Mouse (Mus musculus): ENCODE results near the gene Fam69b.

Gene Fam69b

GRCm38 (mm10) chr2:26598462-26598861 lies 29.8 kb upstream of the Fam69b start:
- DNase-seq (ENCODE audit: low spot score) = no peak

- DNase-seq (ENCODE audit: low spot score) = no peak
These were observed 28.3 kb upstream of the Fam69b start for GRCm38 (mm10) chr2:26599965-26600364.

- DNase-seq (ENCODE audit: low spot score) = no peak
These were observed 27.6 kb upstream of the Fam69b start for GRCm38 (mm10) chr2:26600664-26601063.

GRCm38 (mm10) chr2:26601595-26601994 lies 26.7 kb upstream of the Fam69b start:
- DNase-seq (ENCODE audit: low spot score) = no peak

DNA sequence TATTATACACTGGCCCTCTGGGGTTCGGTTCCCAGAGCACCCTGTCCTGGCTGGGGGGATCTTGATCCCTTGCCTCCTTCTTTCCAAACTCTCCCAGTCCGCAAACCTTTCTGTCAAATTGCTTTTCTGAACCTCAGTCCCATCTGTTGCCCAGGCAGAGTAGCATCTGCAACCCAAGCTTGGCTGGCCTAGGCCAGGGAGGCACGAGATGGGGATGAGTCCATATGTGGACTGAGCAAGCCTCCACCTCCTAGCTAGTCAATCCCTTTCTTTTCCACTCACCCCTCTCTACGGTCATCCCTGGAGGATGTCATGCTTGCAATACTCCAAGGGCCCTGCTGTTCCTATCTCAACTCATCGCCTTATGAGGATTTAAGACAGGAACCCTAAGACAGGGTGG lies 25.6 kb upstream of the Fam69b start:
- no peak for DNase-seq (ENCODE audit: low spot score)

- DNase-seq (ENCODE audit: low spot score) = no peak
These were observed 25.1 kb upstream of the Fam69b start for GRCm38 (mm10) chr2:26603159-26603558.

DNA sequence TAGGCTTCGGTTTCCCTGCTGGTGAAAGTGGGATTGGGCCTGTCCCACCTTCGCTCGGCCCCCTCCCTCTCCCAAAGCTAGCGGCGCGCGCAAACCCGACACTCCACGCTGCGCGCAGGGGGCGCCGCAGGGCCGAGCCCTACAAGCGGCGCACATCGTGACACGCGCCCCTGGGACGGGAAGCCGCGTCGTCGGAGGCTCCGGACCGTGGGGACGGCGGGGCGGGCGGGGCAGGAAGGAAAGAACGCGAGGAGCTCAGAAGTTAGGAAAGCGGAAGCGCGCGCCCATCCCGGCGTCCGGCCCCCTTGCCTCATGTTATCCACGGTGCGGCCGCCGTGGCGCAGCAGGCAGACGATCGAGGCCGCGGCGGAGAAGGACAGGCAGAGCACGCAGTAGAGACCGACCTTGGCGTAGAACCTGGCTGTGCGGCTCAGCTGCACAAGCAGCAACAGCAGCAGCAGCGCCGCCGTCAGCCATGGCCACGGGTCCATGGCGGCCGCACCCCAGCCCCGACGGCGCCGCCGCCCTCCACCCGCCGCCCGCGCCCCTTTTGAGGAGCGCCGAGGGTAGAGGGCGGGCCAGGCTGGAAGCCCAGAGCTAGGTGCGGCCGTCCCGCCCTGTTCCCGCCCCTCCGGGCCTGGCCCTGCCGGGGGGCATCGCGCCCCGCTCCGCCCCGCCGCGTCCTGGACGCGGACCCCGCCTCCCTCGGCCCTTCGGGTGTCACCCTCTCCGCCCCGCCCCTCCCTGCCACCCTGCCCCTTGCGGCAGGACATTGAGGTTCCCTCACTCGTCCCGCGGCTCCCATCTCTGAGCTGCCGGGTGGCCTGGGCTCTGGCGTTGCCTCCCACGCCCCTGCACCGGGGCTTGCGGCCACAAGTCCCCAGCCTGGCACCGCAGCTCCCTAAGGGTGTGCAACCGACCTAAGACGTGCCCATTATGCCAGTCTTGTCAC lies 24.3 kb upstream of the Fam69b start, which contains the start of gene Agpat2:
Agpat2 (minus strand) TSS at position 698 of the 952 bp plus-strand sequence.
- no peak for DNase-seq (ENCODE audit: low spot score)

GRCm38 (mm10) chr2:26605331-26605730 lies 22.9 kb upstream of the Fam69b start:
- DNase-seq (ENCODE audit: low spot score) = no peak

- no peak for DNase-seq (ENCODE audit: low spot score)
These were observed 21.7 kb upstream of the Fam69b start for GRCm38 (mm10) chr2:26606579-26606978.

DNA sequence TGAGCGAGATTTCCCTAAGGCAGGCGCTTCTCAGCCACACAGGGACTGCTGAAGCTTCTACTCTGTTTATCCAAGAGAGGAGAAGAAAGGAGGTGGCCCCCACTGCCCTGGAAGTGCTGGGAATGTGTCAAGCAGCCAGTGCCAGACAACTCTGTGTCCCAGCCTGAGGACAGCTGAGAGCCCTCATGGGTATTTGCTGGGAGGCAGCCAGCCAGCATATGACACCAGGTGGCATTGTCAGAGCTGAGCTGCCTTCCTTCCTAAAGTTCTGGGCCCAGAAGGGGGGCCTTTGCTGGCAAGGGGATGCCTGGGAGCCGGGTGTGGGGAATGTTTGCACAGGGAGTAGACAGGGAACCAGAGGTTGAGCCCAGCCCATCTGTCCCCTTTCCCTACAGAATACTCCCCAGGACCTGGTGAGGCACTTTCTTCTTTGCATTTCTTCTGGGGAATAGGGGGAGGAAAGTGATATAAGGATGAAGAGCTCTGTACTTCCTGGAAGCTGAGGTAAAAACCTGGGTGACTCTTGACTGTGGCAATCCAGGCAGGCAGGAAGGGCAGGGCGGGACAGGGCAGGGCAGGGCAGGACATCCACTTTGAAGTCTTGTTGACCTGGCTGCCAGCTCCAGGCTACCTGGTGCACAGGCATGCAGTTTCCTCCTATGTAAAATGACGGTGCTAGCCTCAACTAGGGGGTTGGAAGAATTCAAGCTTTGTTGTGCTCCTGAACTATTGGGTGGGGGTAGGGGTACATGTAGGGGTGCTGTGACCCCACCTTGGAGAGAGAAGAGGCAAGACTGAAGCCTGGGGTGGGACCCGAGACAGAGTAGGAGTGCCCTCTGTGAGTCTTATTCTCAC lies 21.0 kb upstream of the Fam69b start:
- DNase-seq (ENCODE audit: low spot score) = no peak

DNA sequence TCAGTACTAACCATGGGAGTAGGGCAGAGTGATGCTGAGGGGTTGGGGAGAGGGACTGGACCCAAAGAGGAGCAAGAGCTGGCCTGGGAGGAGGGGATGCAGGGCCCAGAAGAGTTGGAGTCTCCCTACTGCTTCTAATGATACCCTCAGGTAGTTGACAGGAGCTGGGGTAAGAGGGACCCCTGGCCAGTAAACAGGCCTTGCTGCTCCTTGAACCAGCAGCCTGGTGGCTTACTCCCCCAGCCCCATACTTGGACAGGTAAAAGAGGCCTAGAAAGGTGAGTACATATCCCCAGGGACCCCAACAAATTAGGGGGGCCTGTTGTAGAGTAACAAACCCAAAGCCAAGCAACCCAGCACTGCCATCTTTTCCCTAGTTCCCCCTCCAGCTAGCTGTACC lies 19.5 kb upstream of the Fam69b start:
- no peak for DNase-seq (ENCODE audit: low spot score)

DNA sequence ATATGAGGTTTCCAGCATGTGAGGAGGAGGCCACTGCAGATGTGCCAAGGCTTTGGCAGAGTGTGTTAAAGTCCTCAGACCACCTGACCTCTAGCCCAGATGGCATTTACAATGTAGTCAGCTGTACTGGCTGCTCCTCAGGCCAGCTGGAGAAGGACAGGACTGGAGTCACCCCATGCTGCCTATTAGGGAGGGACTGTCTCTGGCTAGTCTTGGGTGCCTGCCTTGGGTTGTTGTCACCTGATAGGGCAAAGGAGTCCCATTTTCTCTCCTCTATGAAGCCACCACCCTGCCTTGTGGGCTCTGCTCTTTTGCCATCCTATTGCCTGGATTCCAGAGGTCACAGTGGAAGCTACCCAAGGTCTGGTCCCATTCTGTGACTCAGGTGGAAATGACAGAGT lies 19.0 kb upstream of the Fam69b start:
- no peak for DNase-seq (ENCODE audit: low spot score)

DNA sequence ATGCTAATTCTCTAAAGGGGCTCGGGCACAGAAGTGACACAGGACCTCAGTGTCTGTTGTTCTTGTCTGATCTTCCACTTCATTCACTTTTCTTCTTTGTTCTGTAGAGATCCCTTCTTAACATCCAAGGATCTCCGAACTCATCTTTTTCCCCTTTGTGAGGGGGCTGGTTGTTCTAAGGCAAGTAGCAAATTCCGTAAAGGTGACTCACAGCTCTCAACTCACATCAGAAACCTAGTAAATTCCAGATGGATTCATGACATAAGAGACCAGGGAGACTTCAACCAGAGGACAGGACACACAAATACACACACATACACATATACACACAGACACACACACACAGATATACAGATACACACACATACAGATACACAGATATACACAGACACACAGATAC lies 17.7 kb upstream of the Fam69b start:
- DNase-seq (ENCODE audit: low spot score) = no peak

GRCm38 (mm10) chr2:26611054-26611453 lies 17.2 kb upstream of the Fam69b start:
- no peak for DNase-seq (ENCODE audit: low spot score)

DNA sequence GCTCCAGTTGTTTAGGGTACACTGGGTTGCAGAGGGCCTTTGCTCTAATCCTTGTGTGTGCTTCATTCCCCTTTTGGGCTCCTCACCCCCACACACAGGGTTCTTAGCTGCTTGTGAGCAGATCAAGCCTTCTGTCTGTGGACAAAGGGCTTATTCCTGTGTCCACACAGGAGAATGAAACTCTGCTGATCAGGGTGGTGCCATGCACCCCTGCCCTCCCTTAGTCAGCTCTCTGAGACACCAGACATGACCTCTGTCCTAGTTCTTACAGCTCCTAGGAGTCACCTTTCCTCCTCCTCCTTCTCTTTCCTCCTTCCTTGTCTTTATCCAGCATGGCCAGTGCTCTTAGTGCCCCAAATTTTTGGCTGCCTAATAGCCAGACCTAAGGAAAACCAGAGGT lies 16.4 kb upstream of the Fam69b start:
- DNase-seq (ENCODE audit: low spot score) = no peak

- no peak for DNase-seq (ENCODE audit: low spot score)
These were observed 13.4 kb upstream of the Fam69b start for GRCm38 (mm10) chr2:26614903-26615302.

DNA sequence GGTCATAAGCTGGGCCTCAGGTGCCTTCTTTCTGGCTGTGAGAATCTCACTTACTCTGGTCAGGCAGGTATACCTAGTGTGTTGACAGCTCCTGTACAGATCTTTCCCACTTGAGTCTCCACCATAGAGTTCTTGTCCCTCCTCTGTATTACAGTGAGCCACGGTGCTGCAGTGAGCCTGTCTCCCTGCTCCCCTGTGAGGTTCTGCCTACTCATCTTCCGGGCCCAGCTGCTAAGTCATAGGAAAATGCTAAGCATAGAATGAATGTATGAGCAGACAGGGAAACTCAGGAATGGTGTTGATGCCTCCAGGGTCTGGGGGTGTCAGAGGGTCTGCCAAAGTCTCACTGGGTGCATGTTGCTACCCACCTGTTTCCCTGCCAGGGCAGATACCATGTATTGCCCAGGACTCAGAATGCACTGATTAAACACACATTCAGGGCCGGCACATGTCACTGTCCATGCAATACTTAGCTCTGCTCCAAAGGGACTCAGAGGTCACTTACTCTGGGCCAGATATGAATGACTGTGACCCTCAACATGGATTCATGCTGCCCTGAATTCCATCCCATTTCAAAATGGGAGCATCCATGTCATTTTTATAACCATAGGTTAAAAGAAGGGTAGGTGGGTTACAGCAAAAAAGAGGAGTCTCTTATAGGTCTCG lies 12.7 kb upstream of the Fam69b start:
- no peak for DNase-seq (ENCODE audit: low spot score)

- no peak for DNase-seq (ENCODE audit: low spot score)
These were observed 10.9 kb upstream of the Fam69b start for GRCm38 (mm10) chr2:26617331-26617730.

GRCm38 (mm10) chr2:26617928-26618327 lies 10.3 kb upstream of the Fam69b start:
- DNase-seq (ENCODE audit: low spot score) = no peak

- DNase-seq (ENCODE audit: low spot score) = no peak
These were observed 7.0 kb upstream of the Fam69b start for GRCm38 (mm10) chr2:26621246-26621645.

GRCm38 (mm10) chr2:26622984-26623383 lies 5.3 kb upstream of the Fam69b start:
- no peak for DNase-seq (ENCODE audit: low spot score)

DNA sequence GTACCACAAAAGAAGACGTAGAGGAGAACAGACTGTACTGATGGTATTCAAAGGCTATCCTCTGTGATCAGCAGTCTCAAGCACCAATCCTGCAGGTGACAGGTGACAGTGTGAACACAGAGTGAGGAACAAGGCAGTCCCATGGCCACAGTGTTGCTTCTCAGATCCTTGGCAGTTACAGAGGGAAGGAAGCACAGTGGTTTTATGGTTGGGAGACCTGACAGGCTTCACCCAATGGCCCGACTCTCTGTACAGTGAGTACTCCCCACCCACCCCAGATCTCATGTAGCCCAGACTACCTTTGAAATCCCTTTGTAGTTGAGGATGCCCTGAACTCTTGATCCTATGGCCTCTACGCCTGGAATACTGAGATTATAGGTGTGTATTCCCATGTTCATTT lies 2.8 kb upstream of the Fam69b start:
- DNase-seq (ENCODE audit: low spot score) = no peak

Measured in layer of hippocampus, adult 9-10 months (tissue).